Mouse (Mus musculus) CH12.LX (cell line): ENCODE results near the gene Cuta. TPM values are rescaled to one million over a fixed set of nuclear protein-coding genes. Genes with fewer than 3 reads are reported as not detected.

ENCODE experiments used
- DNase-seq: peaks from one replicate; pipeline ENCODE4 v3.0.0-alpha.2; 2013; ENCODE audit errors: extremely low read depth
- H3K27ac ChIP-seq: 2 replicates; pipeline ENCODE4 v1.5.1; 2012; ENCODE audit warnings: low read depth, mild to moderate bottlenecking, control low read depth, moderate library complexity; ENCODE audit not compliant: insufficient read depth
- H3K27me3 ChIP-seq: replicated peaks from 2 replicates; pipeline ENCODE3; 2012; ENCODE audit warnings: inconsistent platforms
- H3K36me3 ChIP-seq, 2 experiments: replicated peaks in 1 of 2; 2 replicates each; pipeline versions ENCODE3 to v1.6.1; 2012; ENCODE audit warnings: inconsistent platforms in 1 of 2, low read length in 1 of 2, mild to moderate bottlenecking in 1 of 2, mixed read lengths in 1 of 2, moderate library complexity in 1 of 2; ENCODE audit not compliant: control insufficient read depth in 1 of 2, insufficient read depth in 1 of 2
- H3K4me1 ChIP-seq, 2 experiments: 2 replicates each; pipeline ENCODE4 v1.6.1; 2012; ENCODE audit warnings: inconsistent platforms in 1 of 2, moderate library complexity in 1 of 2; ENCODE audit not compliant: insufficient read depth in 2 of 2, control insufficient read depth in 1 of 2
- H3K4me2 ChIP-seq: 2 replicates; pipeline ENCODE4 v1.6.1; 2012; ENCODE audit warnings: low read depth, mild to moderate bottlenecking, control low read depth; ENCODE audit not compliant: poor library complexity, insufficient read depth, severe bottlenecking
- H3K4me3 ChIP-seq, 3 experiments: fragments of 150-350 bp in 1 of 3; sonication (generic) in 1 of 3; replicated peaks in 1 of 3; 2 replicates each; pipeline versions ENCODE3 to v1.5.1; 2011 to 2012; ENCODE audit warnings: low read depth in 2 of 3, low read length in 2 of 3, mild to moderate bottlenecking in 2 of 3, moderate library complexity in 2 of 3, control low read depth in 1 of 3, improper control_type of control experiment in 1 of 3, inconsistent platforms in 1 of 3, mixed read lengths in 1 of 3; ENCODE audit not compliant: poor library complexity in 1 of 3
- H3K79me2 ChIP-seq: replicated peaks from 2 replicates; pipeline ENCODE4 v1.6.1; 2012; ENCODE audit warnings: mild to moderate bottlenecking, moderate library complexity; ENCODE audit not compliant: control insufficient read depth, poor library complexity, insufficient read depth, severe bottlenecking; ENCODE audit errors: extremely low read depth
- H3K9ac ChIP-seq: 2 replicates; pipeline ENCODE4 v1.6.1; 2012; ENCODE audit warnings: low read depth, mild to moderate bottlenecking, control low read depth, moderate library complexity; ENCODE audit not compliant: insufficient read depth
- H3K9me3 ChIP-seq: replicated peaks from 2 replicates; pipeline ENCODE3; 2012; ENCODE audit warnings: low read length, inconsistent platforms, mixed read lengths
- BHLHE40 ChIP-seq: IDR thresholded peaks from 2 replicates; pipeline ENCODE4 v1.6.1; 2011; ENCODE audit warnings: mild to moderate bottlenecking, low read depth, low read length, improper control_type of control experiment
- CTCF ChIP-seq, 2 experiments: IDR thresholded peaks in 1 of 2; conservative IDR thresholded peaks in 1 of 2; 2 replicates each; pipeline ENCODE4 v1.5.1; 2011 to 2012; ENCODE audit warnings: low read depth in 2 of 2, low read length in 2 of 2, improper control_type of control experiment in 1 of 2, inconsistent platforms in 1 of 2, mild to moderate bottlenecking in 1 of 2, moderate library complexity in 1 of 2
- E2F4 ChIP-seq: IDR thresholded peaks from 2 replicates; pipeline ENCODE4 v1.6.1; 2011; ENCODE audit warnings: low read depth, low read length, improper control_type of control experiment; ENCODE audit not compliant: insufficient replicate concordance
- GABPA ChIP-seq: IDR thresholded peaks from 2 replicates; pipeline ENCODE4 v1.6.1; 2012; ENCODE audit warnings: low read depth, low read length, improper control_type of control experiment, inconsistent platforms; ENCODE audit not compliant: insufficient replicate concordance
- HCFC1 ChIP-seq: IDR thresholded peaks from 2 replicates; pipeline ENCODE4 v1.6.1; 2012; ENCODE audit warnings: low read depth, mild to moderate bottlenecking, inconsistent platforms, low read length, improper control_type of control experiment
- IRF4 ChIP-seq: IDR thresholded peaks from 2 replicates; pipeline ENCODE4 v1.6.1; 2014; ENCODE audit warnings: low read depth, mild to moderate bottlenecking, inconsistent platforms, low read length, improper control_type of control experiment
- JUN ChIP-seq: IDR thresholded peaks from 2 replicates; pipeline ENCODE4 v1.6.1; 2011; ENCODE audit warnings: low read depth, mild to moderate bottlenecking, low read length, improper control_type of control experiment, moderate library complexity; ENCODE audit not compliant: insufficient read depth
- JUND ChIP-seq: conservative IDR thresholded peaks from 2 replicates; pipeline ENCODE4 v1.6.1; 2011; ENCODE audit warnings: low read depth, low read length, improper control_type of control experiment
- MAFK ChIP-seq: IDR thresholded peaks from 2 replicates; pipeline ENCODE4 v1.6.1; 2011; ENCODE audit warnings: low read length, improper control_type of control experiment; ENCODE audit not compliant: insufficient replicate concordance
- MAX ChIP-seq: IDR thresholded peaks from 2 replicates; pipeline ENCODE4 v1.6.1; 2011; ENCODE audit warnings: low read length, improper control_type of control experiment
- MYC ChIP-seq: IDR thresholded peaks from 2 replicates; pipeline ENCODE4 v1.6.1; 2011; ENCODE audit warnings: low read depth, mild to moderate bottlenecking, improper control_type of control experiment, low read length
- PAX5 ChIP-seq: IDR thresholded peaks from 2 replicates; pipeline ENCODE4 v1.6.1; 2012; ENCODE audit warnings: low read length, inconsistent platforms, mixed read lengths
- POLR2A ChIP-seq: IDR thresholded peaks from 2 replicates; pipeline ENCODE4 v1.6.1; 2011; ENCODE audit warnings: low read depth, mild to moderate bottlenecking, improper control_type of control experiment, low read length
- POLR2AphosphoS2 ChIP-seq: IDR thresholded peaks from 2 replicates; pipeline ENCODE4 v1.6.1; 2011; ENCODE audit warnings: low read depth, low read length, improper control_type of control experiment
- RCOR1 ChIP-seq: conservative IDR thresholded peaks from 2 replicates; pipeline ENCODE4 v1.6.1; 2012; ENCODE audit warnings: low read depth, mild to moderate bottlenecking, inconsistent platforms, low read length, improper control_type of control experiment
- TBP ChIP-seq: conservative IDR thresholded peaks from 2 replicates; pipeline ENCODE4 v1.6.1; 2011; ENCODE audit warnings: low read depth, low read length, improper control_type of control experiment
- TCF12 ChIP-seq: IDR thresholded peaks from 2 replicates; pipeline ENCODE4 v1.6.1; 2014; ENCODE audit warnings: low read depth, mild to moderate bottlenecking, inconsistent platforms, low read length, improper control_type of control experiment
- USF1 ChIP-seq: IDR thresholded peaks from 2 replicates; pipeline ENCODE4 v1.6.1; 2014; ENCODE audit warnings: low read depth, mild to moderate bottlenecking, inconsistent platforms, low read length, improper control_type of control experiment
- ZC3H11A ChIP-seq: IDR thresholded peaks from 2 replicates; pipeline ENCODE4 v1.6.1; 2012; ENCODE audit warnings: low read depth, mild to moderate bottlenecking, inconsistent platforms, low read length, improper control_type of control experiment
- ZKSCAN1 ChIP-seq: IDR thresholded peaks from 2 replicates; pipeline ENCODE4 v1.6.1; 2012; ENCODE audit warnings: low read depth, inconsistent platforms, low read length, improper control_type of control experiment, borderline replicate concordance
- dilution Hi-C: fragments of 300-500 bp; cut with MboI; formaldehyde crosslinking; loops from 2 replicates; pipeline ENCODE4 v1.14.3; 2020; ENCODE audit warnings: low sequenced_read_pairs; ENCODE audit not compliant: extremely low pct_unique_long_range_greater_than_20kb, extremely low pct_ligation_motif_present
- in situ Hi-C: fragments of 300-500 bp; cut with MboI; formaldehyde crosslinking; loops from 3 replicates; pipeline ENCODE4 v1.14.3; 2019; ENCODE audit warnings: low sequenced_read_pairs, low pct_ligation_motif_present, low pct_unique_long_range_greater_than_20kb, mixed read lengths
- polyA plus RNA-seq: library from polyadenylated mRNA; unstranded; fragments of >175 nt; gene quantifications from 2 replicates; pipeline ENCODE4 v1.2.1, GENCODE M21; 2012; ENCODE audit warnings: low read depth; ENCODE audit not compliant: insufficient read length
- total RNA-seq, 2 experiments: library from RNA; depleted of rRNA; stranded (reverse); fragments of 300-350 nt in 1 of 2; fragments of >200 nt in 1 of 2; gene quantifications; 2 replicates each; pipeline ENCODE4 v1.2.3; 2012 to 2014

Cuta gene
- total and polyA plus RNA-seq, 3 experiments = 30.5 to 121 (median 34.6) TPM

DNA sequence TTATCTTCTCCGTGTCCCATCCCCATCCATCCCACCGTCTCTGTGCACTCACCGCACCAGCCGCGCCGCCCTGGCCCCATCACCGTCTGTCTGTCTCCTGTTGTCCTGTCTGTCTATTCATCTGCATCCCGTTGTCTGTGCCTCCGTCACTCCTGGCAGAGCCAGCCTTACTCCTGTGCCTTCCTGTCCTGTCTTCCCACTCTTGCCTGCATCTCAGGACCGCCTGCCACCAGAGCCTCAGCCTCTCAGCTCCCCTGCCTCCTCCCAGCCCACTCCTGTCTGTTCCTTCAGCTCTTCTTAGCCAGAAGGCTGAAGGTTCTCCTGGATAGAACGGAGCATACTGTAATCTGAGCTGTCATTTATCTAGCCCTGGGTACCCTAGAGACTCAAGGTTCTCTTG is 27.6 kb upstream of the Cuta start:
- H3K27ac ChIP-seq = no peak overlapping the region
- peaks cover 4 to 7% of the 10 kb centered on the region in 2 experiments for H3K36me3 ChIP-seq
- dilution Hi-C loops (no loop called here), in situ Hi-C loops (no loop called here)
- no peak for DNase-seq
- TF ChIP-seq IRF4 (no peak), RCOR1 (no peak), MYC (no peak), MAX (no peak), JUN (no peak), MAFK (no peak), TCF12 (no peak), POLR2A (no peak), JUND (no peak), BHLHE40 (no peak), USF1 (no peak), POLR2AphosphoS2 (no peak), GABPA (no peak), TBP (no peak), CTCF (conservative IDR thresholded peaks at IDR 0.05 in 1 of 2, IDR thresholded peaks at IDR 0.05 in 1 of 2; ENCODE audit: low read depth in 2 of 2, low read length in 2 of 2) (no peak), ZC3H11A (no peak), PAX5 (no peak), E2F4 (no peak), HCFC1 (no peak)
- no peaks in the 10 kb centered on the region for H3K9me3 ChIP-seq
- no peak overlapping the region for H3K4me2 ChIP-seq
- no peak overlapping the region for H3K9ac ChIP-seq
- H3K27me3 ChIP-seq = peaks cover 11% of the 10 kb centered on the region
- H3K4me3 ChIP-seq = no peak overlapping the region
- H3K4me1 ChIP-seq = peaks cover 0 to 7% of the 10 kb centered on the region in 2 experiments; a peak in 1 of 4 replicates
- no peaks in the 10 kb centered on the region; the same call in 1 of the 2 replicates for H3K79me2 ChIP-seq

DNA sequence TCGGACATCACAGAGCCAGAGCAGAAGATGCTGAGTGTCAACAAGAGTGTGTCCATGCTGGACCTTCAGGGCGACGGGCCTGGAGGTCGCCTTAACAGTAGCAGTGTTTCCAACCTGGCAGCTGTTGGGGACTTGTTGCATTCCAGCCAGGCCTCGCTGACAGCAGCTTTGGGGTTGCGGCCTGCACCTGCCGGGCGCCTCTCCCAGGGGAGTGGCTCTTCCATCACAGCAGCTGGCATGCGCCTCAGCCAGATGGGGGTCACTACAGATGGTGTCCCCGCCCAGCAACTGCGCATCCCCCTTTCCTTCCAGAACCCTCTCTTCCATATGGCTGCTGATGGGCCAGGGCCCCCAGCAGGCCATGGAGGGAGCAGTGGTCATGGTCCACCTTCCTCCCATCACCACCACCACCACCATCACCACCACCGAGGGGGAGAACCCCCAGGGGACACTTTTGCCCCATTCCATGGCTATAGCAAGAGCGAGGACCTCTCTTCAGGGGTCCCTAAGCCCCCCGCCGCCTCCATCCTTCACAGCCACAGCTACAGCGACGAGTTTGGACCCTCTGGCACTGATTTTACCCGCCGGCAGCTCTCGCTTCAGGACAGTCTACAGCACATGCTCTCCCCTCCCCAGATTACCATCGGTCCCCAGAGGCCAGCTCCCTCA is 22.3 kb upstream of the Cuta start:
- TF ChIP-seq GABPA = no peak
- no peak for TF ChIP-seq ZKSCAN1
- TF ChIP-seq PAX5 = no peak
- TF ChIP-seq TBP = no peak
- TF ChIP-seq IRF4 = no peak
- H3K27ac ChIP-seq = no peak overlapping the region
- H3K4me3 ChIP-seq = no peak overlapping the region
- no peaks in the 10 kb centered on the region for H3K79me2 ChIP-seq
- peaks cover 15% of the 10 kb centered on the region for H3K27me3 ChIP-seq
- no peak overlapping the region for H3K4me2 ChIP-seq
- H3K9me3 ChIP-seq = no peaks in the 10 kb centered on the region
- dilution Hi-C loops (no loop called here), in situ Hi-C loops (no loop called here)
- no peak overlapping the region for H3K9ac ChIP-seq
- H3K36me3 ChIP-seq = peaks cover 5 to 21% of the 10 kb centered on the region in 2 experiments
- H3K4me1 ChIP-seq = no peaks in the 10 kb centered on the region
- no peak for DNase-seq
